ENCODE assay signal across 1 mouse cellular context in the genomic region with DNA sequence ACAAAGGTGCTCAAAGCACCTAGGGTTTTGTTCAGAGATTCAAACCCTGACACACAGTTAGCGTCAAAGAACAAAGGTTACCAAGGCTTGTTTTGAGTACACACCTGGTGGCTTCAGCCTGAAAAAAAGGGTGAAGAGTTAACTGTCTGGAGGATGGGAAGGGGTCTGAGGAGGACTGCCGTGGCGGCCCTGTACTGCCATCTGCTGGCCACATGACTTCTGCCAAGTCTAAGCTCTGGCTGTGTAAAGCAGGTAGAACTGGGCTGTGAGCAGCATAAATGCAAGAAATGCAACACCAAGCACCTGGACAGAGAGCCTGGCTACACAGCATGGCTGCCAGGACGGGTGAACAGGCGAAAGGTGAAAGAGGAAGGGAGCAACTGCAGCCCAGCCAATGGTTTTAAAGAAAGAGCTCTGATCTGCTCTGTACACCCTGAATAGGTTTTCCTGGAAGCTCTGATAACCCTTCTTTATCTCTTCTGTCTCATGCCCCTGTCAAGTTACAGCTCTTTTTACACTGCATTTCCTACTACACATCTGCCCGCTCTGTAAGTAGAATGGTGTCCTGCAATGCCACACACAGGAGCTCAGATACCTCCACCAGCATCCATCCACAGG.
TF ChIP-seq lines count a peak whose summit lies in the region.

No protein-coding gene starts in this region.

TF ChIP-seq in CH12.LX, 34 proteins besides CTCF, POLR2A, EP300 and RAD21 (continued from another document):
- TF ChIP-seq BHLHE40 (IDR thresholded peaks at IDR 0.05; ENCODE audit: low read depth, low read length) (no peak), KAT2A (IDR thresholded peaks at IDR 0.05; ENCODE audit: insufficient replicate concordance, low read length) (no peak), TCF12 (IDR thresholded peaks at IDR 0.05; ENCODE audit: low read depth, low read length) (no peak), MAFK (IDR thresholded peaks at IDR 0.05; ENCODE audit: insufficient replicate concordance, low read length) (no peak), ELF1 (IDR thresholded peaks at IDR 0.05; ENCODE audit: low read depth, low read length) (no peak), CHD1 (IDR thresholded peaks at IDR 0.05; ENCODE audit: low read depth, low read length) (no peak), USF2 (conservative IDR thresholded peaks at IDR 0.05; ENCODE audit: low read depth, low read length) (no peak), POLR2AphosphoS2 (IDR thresholded peaks at IDR 0.05; ENCODE audit: low read depth, low read length) (no peak), MAX (IDR thresholded peaks at IDR 0.05; ENCODE audit: low read length) (no peak), IRF4 (IDR thresholded peaks at IDR 0.05; ENCODE audit: low read depth, low read length) (no peak), UBTF (IDR thresholded peaks at IDR 0.05; ENCODE audit: low read depth, low read length) (no peak), SMC3 (IDR thresholded peaks at IDR 0.05; ENCODE audit: low read depth, low read length) (peak; percentile 82), ZKSCAN1 (IDR thresholded peaks at IDR 0.05; ENCODE audit: borderline replicate concordance, low read depth, low read length) (no peak), NELFE (IDR thresholded peaks at IDR 0.05; ENCODE audit: low read depth, low read length) (0 out of 2 replicates have a peak, but pooled peaks have one; percentile 18), HCFC1 (IDR thresholded peaks at IDR 0.05; ENCODE audit: low read depth, low read length) (no peak), SIN3A (IDR thresholded peaks at IDR 0.05; ENCODE audit: low read length) (no peak), NRF1 (IDR thresholded peaks at IDR 0.05; ENCODE audit: low read depth, low read length) (no peak)
